Mouse (Mus musculus): ENCODE data around the gene Arnt2.

DNA sequence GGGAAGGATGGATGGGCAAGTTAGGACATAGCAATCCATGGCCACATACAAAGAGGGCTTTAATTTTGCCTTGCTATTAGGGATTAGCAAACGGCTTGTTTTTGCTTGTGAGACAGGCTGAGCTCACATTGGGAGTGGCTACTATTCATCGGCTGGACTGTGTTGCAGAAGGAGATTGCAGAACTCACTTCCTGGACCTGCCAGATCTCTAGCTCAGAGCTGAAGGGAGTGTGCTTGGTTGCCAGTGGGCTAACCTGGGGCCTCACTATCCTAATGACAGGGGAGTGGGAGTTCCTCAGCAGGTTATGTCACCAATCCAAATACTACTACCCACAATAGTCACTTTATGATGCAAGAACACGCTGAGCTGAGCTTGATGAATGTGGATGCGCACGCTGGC is 163.1 kb downstream of the Arnt2 start:
- no peak for TF ChIP-seq CTCF (conservative IDR thresholded peaks at IDR 0.05; ENCODE audit: insufficient read depth, insufficient read length, low read depth, low read length)
- no peak for TF ChIP-seq POLR2A (IDR thresholded peaks at IDR 0.05; ENCODE audit: low read depth, low read length)
